Mouse (Mus musculus): ENCODE measurements around the gene Ptpn7. TPM values are rescaled to one million over a fixed set of nuclear protein-coding genes. Genes with fewer than 3 reads are reported as not detected.

Ptpn7 gene
- polyA plus RNA-seq, 1 experiment from 2014 or later, result 0.62 TPM

- Histone ChIP-seq H3K9me3 (no peaks in the 10 kb centered on the region), H3K4me3 (peak overlapping the region; percentile 100), H3K27me3 (0 out of 2 replicates have a peak, but pooled peaks cover 3% of the 10 kb centered on the region), H3K9ac (peak overlapping the region; percentile 95), H3K27ac (peak overlapping the region; percentile 96), H3K4me1 (replicated peaks) (peaks cover 46% of the 10 kb centered on the region), H3K36me3 (peaks cover 11% of the 10 kb centered on the region), H3K4me2 (peak overlapping the region; percentile 98)
- ATAC-seq (ENCODE audit: low FRiP score), result peak; percentile 68
- under 1% methylated on average over 69 of the region's 69 CpGs for WGBS
Measured at GRCm38 (mm10) chr1:135146946-135147701, 14.6 kb downstream of the Ptpn7 start.

- Histone ChIP-seq H3K4me3 (peak overlapping the region; percentile 100), H3K27me3 (0 out of 2 replicates have a peak, but pooled peaks cover 3% of the 10 kb centered on the region), H3K4me2 (peak overlapping the region; percentile 98), H3K27ac (peak overlapping the region; percentile 96), H3K9me3 (no peaks in the 10 kb centered on the region), H3K4me1 (replicated peaks) (peaks cover 51% of the 10 kb centered on the region), H3K36me3 (peaks cover 17% of the 10 kb centered on the region), H3K9ac (peak overlapping the region; percentile 95)
- no peak; the same call in 1 of the 2 replicates for ATAC-seq (ENCODE audit: low FRiP score)
- WGBS, result under 1% methylated on average over 7 of the region's 7 CpGs
Measured at GRCm38 (mm10) chr1:135147702-135148058, 15.2 kb downstream of the Ptpn7 start.

- H3K4me2 ChIP-seq, result peak overlapping the region; percentile 98
- H3K4me1 ChIP-seq (replicated peaks), result peaks cover 52% of the 10 kb centered on the region
- WGBS, result 58% methylated on average over 4 of the region's 4 CpGs
- no peaks in the 10 kb centered on the region for H3K9me3 ChIP-seq
- H3K27ac ChIP-seq, result peak overlapping the region; percentile 96
- H3K36me3 ChIP-seq, result peaks cover 22% of the 10 kb centered on the region
- peak overlapping the region; percentile 100 for H3K4me3 ChIP-seq
- no peak for ATAC-seq (ENCODE audit: low FRiP score)
- H3K9ac ChIP-seq, result peak overlapping the region; percentile 95
- H3K27me3 ChIP-seq, result no peaks in the 10 kb centered on the region
Measured at GRCm38 (mm10) chr1:135148476-135148875, 16.0 kb downstream of the Ptpn7 start.

- H3K9me3 ChIP-seq, result no peaks in the 10 kb centered on the region
- H3K9ac ChIP-seq, result peak overlapping the region; percentile 95
- peak overlapping the region; percentile 96 for H3K27ac ChIP-seq
- H3K4me1 ChIP-seq (replicated peaks), result peaks cover 56% of the 10 kb centered on the region
- WGBS, result 45% methylated on average over 5 of the region's 5 CpGs
- peak overlapping the region; percentile 100 for H3K4me3 ChIP-seq
- H3K27me3 ChIP-seq, result no peaks in the 10 kb centered on the region
- peak overlapping the region; percentile 98 for H3K4me2 ChIP-seq
- no peak for ATAC-seq (ENCODE audit: low FRiP score)
- peaks cover 23% of the 10 kb centered on the region for H3K36me3 ChIP-seq
Measured at GRCm38 (mm10) chr1:135148996-135149395, 16.5 kb downstream of the Ptpn7 start.

- Histone ChIP-seq H3K4me2 (peak overlapping the region; percentile 43), H3K27ac (peak overlapping the region; percentile 95), H3K4me1 (replicated peaks) (peaks cover 51% of the 10 kb centered on the region), H3K36me3 (peaks cover 44% of the 10 kb centered on the region), H3K27me3 (no peaks in the 10 kb centered on the region), H3K9ac (peak overlapping the region; percentile 70), H3K4me3 (peak overlapping the region; percentile 4; the same call in 1 of the 2 replicates), H3K9me3 (no peaks in the 10 kb centered on the region)
- WGBS, result 21% methylated on average over 13 of the region's 13 CpGs
- ATAC-seq (ENCODE audit: low FRiP score), result peak; percentile 4
Measured at GRCm38 (mm10) chr1:135154011-135154410, 21.5 kb downstream of the Ptpn7 start.

GRCm38 (mm10) chr1:135154411-135154959 is 22.0 kb downstream of the Ptpn7 start:
- no peaks in the 10 kb centered on the region for H3K9me3 ChIP-seq
- peak overlapping the region; percentile 4; the same call in 1 of the 2 replicates for H3K4me3 ChIP-seq
- peaks cover 44% of the 10 kb centered on the region for H3K36me3 ChIP-seq
- peaks cover 46% of the 10 kb centered on the region for H3K4me1 ChIP-seq (replicated peaks)
- peak overlapping the region; percentile 70 for H3K9ac ChIP-seq
- ATAC-seq (ENCODE audit: low FRiP score), result peak; percentile 59
- peak overlapping the region; percentile 95 for H3K27ac ChIP-seq
- H3K4me2 ChIP-seq, result peak overlapping the region; percentile 43
- no peaks in the 10 kb centered on the region for H3K27me3 ChIP-seq
- 5% methylated on average over 14 of the region's 14 CpGs for WGBS

- Histone ChIP-seq H3K4me2 (no peak overlapping the region), H3K4me1 (replicated peaks) (peaks cover 37% of the 10 kb centered on the region), H3K27me3 (no peaks in the 10 kb centered on the region), H3K9ac (no peak overlapping the region), H3K4me3 (no peak overlapping the region), H3K36me3 (peaks cover 40% of the 10 kb centered on the region), H3K27ac (peak overlapping the region; percentile 35; the same call in 1 of the 2 replicates), H3K9me3 (no peaks in the 10 kb centered on the region)
- no peak for ATAC-seq (ENCODE audit: low FRiP score)
- 88% methylated on average over 6 of the region's 6 CpGs for WGBS
Measured at GRCm38 (mm10) chr1:135156300-135156699, 23.8 kb downstream of the Ptpn7 start.

- H3K9me3 ChIP-seq, result no peaks in the 10 kb centered on the region
- peak overlapping the region; percentile 87 for H3K27ac ChIP-seq
- no peaks in the 10 kb centered on the region for H3K27me3 ChIP-seq
- H3K4me1 ChIP-seq (replicated peaks), result peaks cover 23% of the 10 kb centered on the region
- peak; percentile 76 for ATAC-seq (ENCODE audit: low FRiP score)
- peaks cover 21% of the 10 kb centered on the region for H3K36me3 ChIP-seq
- no peak overlapping the region for H3K4me3 ChIP-seq
- H3K4me2 ChIP-seq, result no peak overlapping the region
- no peak overlapping the region for H3K9ac ChIP-seq
- 45% methylated on average over 5 of the region's 5 CpGs for WGBS
Measured at GRCm38 (mm10) chr1:135158633-135159032, 26.1 kb downstream of the Ptpn7 start.

- ATAC-seq (ENCODE audit: low FRiP score), result peak; percentile 72
- no peak overlapping the region for H3K9ac ChIP-seq
- H3K4me1 ChIP-seq (replicated peaks), result peaks cover 19% of the 10 kb centered on the region
- H3K27me3 ChIP-seq, result no peaks in the 10 kb centered on the region
- 35% methylated on average over 7 of the region's 7 CpGs for WGBS
- peak overlapping the region; percentile 80 for H3K27ac ChIP-seq
- peaks cover 21% of the 10 kb centered on the region for H3K36me3 ChIP-seq
- H3K9me3 ChIP-seq, result no peaks in the 10 kb centered on the region
- H3K4me3 ChIP-seq, result no peak overlapping the region
- H3K4me2 ChIP-seq, result no peak overlapping the region
Measured at GRCm38 (mm10) chr1:135159074-135159473, 26.6 kb downstream of the Ptpn7 start.

GRCm38 (mm10) chr1:135159556-135160123 is 27.1 kb downstream of the Ptpn7 start:
- no peak overlapping the region for H3K4me3 ChIP-seq
- 64% methylated on average over 11 of the region's 11 CpGs for WGBS
- no peaks in the 10 kb centered on the region for H3K27me3 ChIP-seq
- peak overlapping the region; percentile 80 for H3K27ac ChIP-seq
- ATAC-seq (ENCODE audit: low FRiP score), result peak; percentile 12; the same call in 1 of the 2 replicates
- peaks cover 21% of the 10 kb centered on the region for H3K36me3 ChIP-seq
- no peak overlapping the region for H3K9ac ChIP-seq
- no peak overlapping the region for H3K4me2 ChIP-seq
- H3K9me3 ChIP-seq, result no peaks in the 10 kb centered on the region
- peaks cover 14% of the 10 kb centered on the region for H3K4me1 ChIP-seq (replicated peaks)

- Histone ChIP-seq H3K9ac (no peak overlapping the region), H3K4me3 (no peak overlapping the region), H3K27me3 (no peaks in the 10 kb centered on the region), H3K36me3 (peaks cover 15% of the 10 kb centered on the region), H3K4me1 (replicated peaks) (peaks cover 7% of the 10 kb centered on the region), H3K4me2 (no peak overlapping the region), H3K27ac (peak overlapping the region; percentile 80), H3K9me3 (no peaks in the 10 kb centered on the region)
- ATAC-seq (ENCODE audit: low FRiP score), result no peak
- WGBS, result 85% methylated on average over 13 of the region's 13 CpGs
Measured at GRCm38 (mm10) chr1:135160411-135161050, 28.0 kb downstream of the Ptpn7 start.

- Histone ChIP-seq H3K27me3 (no peaks in the 10 kb centered on the region; the same call in 1 of the 2 replicates), H3K4me1 (replicated peaks) (peaks cover 7% of the 10 kb centered on the region), H3K36me3 (no peaks in the 10 kb centered on the region), H3K27ac (peak overlapping the region; percentile 8), H3K9me3 (no peaks in the 10 kb centered on the region), H3K9ac (no peak overlapping the region), H3K4me2 (no peak overlapping the region), H3K4me3 (no peak overlapping the region)
- ATAC-seq (ENCODE audit: low FRiP score), result no peak
- WGBS, result 42% methylated on average over 6 of the region's 6 CpGs
Measured at GRCm38 (mm10) chr1:135162720-135163119, 30.2 kb downstream of the Ptpn7 start.

Data from hindbrain, embryonic 13.5 days (tissue).